Mouse (Mus musculus) frontal cortex, postnatal 36 days (tissue): ENCODE measurements around the gene Zfp383.
"Not testable (repeated sequence)": the region's sequence is repeated elsewhere in the genome, so short reads cannot be mapped to it uniquely, and the experiment has no call there.

Source experiments
- DNase-seq, 2 experiments: peaks; one replicate each; pipeline ENCODE4 v3.0.0; 2022; ENCODE audit warnings: low spot score in 2 of 2

Zfp383 gene

DNA sequence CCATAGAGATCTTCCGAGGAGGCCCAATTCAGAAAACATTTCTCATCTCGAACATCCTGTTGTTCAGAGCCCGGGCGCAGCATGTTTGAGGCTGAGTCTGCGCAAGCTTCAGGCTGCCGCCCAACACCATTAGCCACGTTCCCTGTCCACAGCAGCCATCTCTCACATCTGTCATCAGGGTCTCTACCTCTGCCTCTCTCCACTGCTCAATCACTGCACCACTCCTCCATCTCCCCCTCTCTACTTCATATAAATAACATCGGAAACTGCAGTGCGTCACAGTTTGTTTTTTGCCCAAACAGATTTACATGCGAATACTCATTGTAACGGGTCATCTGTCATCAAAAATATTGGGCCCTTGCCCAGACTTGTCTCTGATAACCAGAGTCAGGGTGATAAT is 33.0 kb downstream of the Zfp383 start:
- DNase-seq: no peak

- no peak for DNase-seq
These were observed 34.7 kb downstream of the Zfp383 start for GRCm38 (mm10) chr7:29942740-29943139.

- no peak for DNase-seq
These were observed 35.7 kb downstream of the Zfp383 start for GRCm38 (mm10) chr7:29943720-29944119.

- no peak for DNase-seq
These were observed 36.2 kb downstream of the Zfp383 start for GRCm38 (mm10) chr7:29944201-29944600.

GRCm38 (mm10) chr7:29953086-29953485 is 45.1 kb downstream of the Zfp383 start:
- no peak for DNase-seq

DNA sequence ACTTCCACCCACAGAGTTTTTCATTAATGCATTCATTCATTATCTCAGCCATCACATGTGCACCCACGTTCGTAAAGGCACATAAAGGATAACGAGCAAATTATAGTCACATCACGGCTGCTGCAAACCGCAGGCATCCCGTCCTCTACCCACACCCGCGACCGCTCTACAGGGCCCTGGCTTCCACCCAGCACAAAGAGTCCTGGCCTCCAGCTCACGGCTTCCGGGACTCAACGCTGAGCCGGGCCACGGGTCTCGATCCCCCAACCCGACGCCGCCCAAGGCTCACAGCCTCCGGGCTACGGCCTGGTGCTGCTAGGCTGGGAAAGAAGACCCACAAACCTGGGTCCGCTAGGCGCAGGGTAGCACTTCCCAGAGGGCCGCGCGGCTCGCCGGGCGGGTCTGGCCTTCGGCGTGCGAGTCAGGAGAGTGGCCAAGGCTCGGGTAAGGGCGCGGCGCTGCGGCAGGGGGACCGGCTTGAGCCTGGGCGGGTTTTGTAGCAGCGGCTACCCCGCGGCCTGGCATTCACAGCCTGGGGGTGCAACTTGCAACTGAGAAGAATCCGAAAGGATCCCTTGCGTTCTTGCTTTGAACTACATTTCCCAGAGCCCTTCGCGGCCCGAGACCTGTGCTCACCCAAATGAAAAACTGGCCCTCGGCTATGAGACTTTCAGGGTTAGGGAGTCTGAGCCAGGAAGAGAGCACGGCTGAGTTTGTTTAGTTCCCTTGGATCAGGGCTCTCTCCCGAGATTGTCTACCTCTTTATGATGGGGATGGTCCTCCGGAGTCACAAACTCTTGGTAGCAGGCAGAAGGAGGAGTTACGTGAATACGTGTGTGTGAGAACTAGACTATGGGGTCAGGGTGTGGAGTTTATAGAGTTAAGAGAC is 45.7 kb downstream of the Zfp383 start, which contains the start of gene Zfp74:
Zfp74 (minus strand) TSS at position 577 of the 889 bp plus-strand sequence.
- peak; percentile 78 to 84 for DNase-seq

DNA sequence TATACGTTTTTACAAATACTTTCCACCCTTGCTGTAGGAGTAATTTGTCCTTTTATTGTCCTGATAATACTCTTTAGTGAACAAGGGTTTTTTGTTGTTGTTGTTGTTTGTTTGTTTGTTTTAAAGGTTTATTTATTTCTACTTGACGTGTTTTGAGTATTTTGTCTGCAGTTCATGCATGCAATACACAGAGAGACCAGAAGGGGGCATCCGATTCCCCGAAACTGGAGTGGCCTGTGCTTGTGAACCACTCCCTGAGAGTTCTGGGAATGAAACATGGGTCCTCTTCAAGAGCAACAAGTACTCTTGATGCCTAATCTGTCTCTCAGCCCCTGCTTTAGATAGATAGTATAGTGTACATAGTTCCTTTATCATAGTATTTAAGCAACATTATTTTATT is 46.7 kb downstream of the Zfp383 start:
- peak in 1 of 2 experiments; percentile 13 for DNase-seq

GRCm38 (mm10) chr7:29956257-29956656 is 48.2 kb downstream of the Zfp383 start:
- peak; percentile 28 to 43 for DNase-seq

DNA sequence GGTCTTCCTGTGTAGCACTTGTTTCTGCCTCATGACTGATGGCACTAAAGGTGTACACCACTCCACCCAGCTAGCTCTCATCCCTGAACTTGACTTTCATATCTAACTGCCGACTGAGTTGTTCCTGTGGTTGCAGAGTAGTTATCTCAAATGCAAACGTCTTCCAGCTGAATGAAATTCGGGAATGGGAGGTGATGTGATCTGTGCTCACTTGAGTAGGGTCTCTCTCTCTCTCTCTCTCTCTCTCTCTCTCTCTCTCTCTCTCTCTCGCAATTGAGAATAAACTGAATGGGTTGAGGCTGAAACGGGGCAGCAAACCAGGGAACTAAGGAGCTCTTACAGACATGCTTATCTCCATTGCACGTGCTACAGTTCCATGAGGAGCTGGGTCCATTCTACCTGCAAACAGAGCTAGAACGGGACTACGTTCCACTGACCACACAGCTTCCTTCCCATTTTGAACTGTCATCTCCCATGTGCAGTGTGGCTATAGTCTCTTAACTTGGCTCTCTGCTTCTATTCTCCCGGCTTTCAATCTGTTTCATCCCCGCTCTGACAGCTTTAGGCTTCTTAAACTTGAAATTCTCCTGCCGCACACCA is 50.2 kb downstream of the Zfp383 start:
- no peak for DNase-seq

- DNase-seq: no peak
These were observed 51.0 kb downstream of the Zfp383 start for GRCm38 (mm10) chr7:29959004-29959403.

DNA sequence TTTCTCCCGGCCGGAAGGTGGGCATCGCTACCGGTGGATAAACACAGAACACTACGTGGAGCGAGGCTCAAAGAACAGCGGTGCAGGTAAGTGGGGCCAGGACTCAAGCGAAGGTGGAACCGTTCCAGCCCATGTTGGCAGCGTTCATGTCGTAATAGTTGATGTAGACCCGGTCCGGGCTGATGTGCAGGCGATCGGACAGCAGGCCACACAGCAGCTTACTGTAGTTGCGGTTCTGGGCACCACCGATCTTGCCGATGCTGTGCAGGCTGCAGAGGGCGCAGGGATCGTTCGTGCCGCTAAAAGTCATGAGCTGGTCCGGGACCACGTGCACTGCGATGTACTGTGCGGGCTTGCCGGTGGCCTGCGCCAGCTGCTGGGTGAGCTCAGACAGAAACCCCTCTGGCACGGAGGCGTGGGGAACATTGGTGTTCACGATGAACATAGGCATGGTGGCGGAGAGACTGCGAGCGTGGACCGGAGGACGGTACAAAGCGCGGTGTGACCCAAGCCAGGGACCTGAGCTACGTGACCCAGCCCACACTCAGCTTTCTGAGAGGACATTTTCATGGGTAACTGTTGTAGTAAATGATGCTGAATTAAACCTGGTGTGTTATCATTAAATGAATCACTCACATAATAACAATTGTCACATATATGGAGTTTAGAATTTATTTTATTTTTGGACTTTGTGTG is 57.2 kb downstream of the Zfp383 start:
- DNase-seq: not testable (repeated sequence)
